In genomic region chr3:108887618-108887975, GRCm38 (mm10) we compare ENCODE assay signal across 24 mouse cellular contexts. TPM values are rescaled to one million over a fixed set of nuclear protein-coding genes. Genes with fewer than 3 reads are reported as not detected.
"Had no signal": no experiment of that assay in that cellular context is flagged by ENCODE, and none has a peak within 500 bp of the region (broad histone marks: within the 10 kb centered on the region; RNA-seq: fewer than 3 reads in every experiment).

No protein-coding gene starts in this region.

- DNase-seq: liver, postnatal 0 days; lung, adult 2 months; lung, postnatal 14 days; lung, postnatal 36 days; midbrain, embryonic 14.5 days; right cerebral cortex, postnatal 14 days; thymus, adult 2 months; thymus, postnatal 25 days; thymus, postnatal 4 days had no signal

- H3K36me3 ChIP-seq: lung, embryonic 15.5 days; midbrain, embryonic 12.5 days; neural tube, embryonic 12.5 days; stomach, embryonic 15.5 days had no signal

- H3K27me3 ChIP-seq: lung, embryonic 15.5 days; megakaryocyte, embryonic 14.5 days; midbrain, embryonic 12.5 days; neural tube, embryonic 12.5 days; stomach, embryonic 15.5 days had no signal

- H3K4me2 ChIP-seq: lung, embryonic 15.5 days; midbrain, embryonic 12.5 days; neural tube, embryonic 12.5 days; stomach, embryonic 15.5 days had no signal

- H3K4me1 ChIP-seq: stomach, embryonic 15.5 days had no signal

- H3K4me3 ChIP-seq: lung, embryonic 15.5 days; megakaryocyte, embryonic 14.5 days; midbrain, embryonic 12.5 days; neural tube, embryonic 12.5 days; stomach, embryonic 15.5 days had no signal

- H3K9ac ChIP-seq: liver, postnatal 0 days; lung, embryonic 15.5 days; midbrain, embryonic 12.5 days; neural tube, embryonic 12.5 days; stomach, embryonic 15.5 days had no signal

- H3K9me3 ChIP-seq: lung, embryonic 15.5 days; megakaryocyte, embryonic 14.5 days; midbrain, embryonic 12.5 days; neural tube, embryonic 12.5 days; stomach, embryonic 15.5 days had no signal

- ATAC-seq: liver, postnatal 0 days; lung, postnatal 0 days; midbrain, embryonic 16.5 days had no signal

- H3K27ac ChIP-seq: macrophage; midbrain, embryonic 12.5 days; neural tube, embryonic 12.5 days; stomach, embryonic 15.5 days; stomach, postnatal 0 days had no signal

RNA-seq across cellular contexts. Expression of gene Fndc7, which starts 2.2 kb away (rescaled TPM):
- total RNA-seq: monocyte, adult 5-6 weeks had no signal
- polyA plus RNA-seq: midbrain, embryonic 12.5 days; midbrain, embryonic 14.5 days had no signal

RNA-seq across cellular contexts. Expression of gene Henmt1, which starts 52.1 kb away (rescaled TPM):
- total RNA-seq: megakaryocyte progenitor cell, adult 5-6 weeks; monocyte, adult 5-6 weeks; neutrophil, adult 5-6 weeks had no signal
- polyA plus RNA-seq: liver, postnatal 0 days; macrophage had no signal

RNA-seq across cellular contexts. Expression of gene Gm9857, which starts 52.6 kb away (rescaled TPM):
- total RNA-seq: megakaryocyte progenitor cell, adult 5-6 weeks; monocyte, adult 5-6 weeks; neutrophil, adult 5-6 weeks had no signal
- polyA plus RNA-seq: liver, postnatal 0 days; lung, adult 2 months; lung, embryonic 15.5 days; lung, postnatal 0 days; macrophage; midbrain, embryonic 12.5 days; midbrain, embryonic 14.5 days; midbrain, embryonic 16.5 days; neural tube, embryonic 12.5 days; neural tube, embryonic 14.5 days; spleen, adult 2 months; stomach, postnatal 0 days; urinary bladder, adult 2 months had no signal
